Mouse (Mus musculus): Measurements from ENCODE around the gene Me3.
"Not testable (repeated sequence)": the region's sequence is repeated elsewhere in the genome, so short reads cannot be mapped to it uniquely, and the experiment has no call there.

Gene Me3

DNA sequence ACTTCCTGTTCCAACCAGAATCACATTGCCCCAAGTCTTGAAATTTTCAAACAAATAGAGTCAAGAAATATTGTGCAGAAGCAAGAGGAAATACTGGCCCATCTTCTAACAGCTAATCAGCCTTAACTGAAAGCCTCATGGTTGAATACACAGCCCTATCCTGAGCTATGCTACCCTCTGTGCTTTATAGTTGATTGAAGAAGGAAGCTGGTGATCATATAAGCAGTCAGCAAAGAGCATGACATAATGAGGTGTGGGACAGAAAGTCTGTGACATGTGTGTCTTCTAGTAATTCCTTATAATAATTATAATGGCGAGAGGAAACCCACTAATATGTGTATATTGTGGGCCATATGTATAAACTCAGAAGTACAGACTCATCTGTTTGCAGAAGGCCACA is 95.4 kb downstream of the Me3 start:
- DNase-seq (ENCODE audit: inconsistent age in 2 of 2, low spot score in 1 of 2), result no peak

GRCm38 (mm10) chr7:89728393-89728792 is 96.2 kb downstream of the Me3 start:
- DNase-seq (ENCODE audit: inconsistent age in 2 of 2, low spot score in 1 of 2), result peak in 1 of 2 experiments; percentile 33

- no peak for DNase-seq (ENCODE audit: inconsistent age in 2 of 2, low spot score in 1 of 2)
Measured at GRCm38 (mm10) chr7:89730514-89730913, 98.3 kb downstream of the Me3 start.

DNA sequence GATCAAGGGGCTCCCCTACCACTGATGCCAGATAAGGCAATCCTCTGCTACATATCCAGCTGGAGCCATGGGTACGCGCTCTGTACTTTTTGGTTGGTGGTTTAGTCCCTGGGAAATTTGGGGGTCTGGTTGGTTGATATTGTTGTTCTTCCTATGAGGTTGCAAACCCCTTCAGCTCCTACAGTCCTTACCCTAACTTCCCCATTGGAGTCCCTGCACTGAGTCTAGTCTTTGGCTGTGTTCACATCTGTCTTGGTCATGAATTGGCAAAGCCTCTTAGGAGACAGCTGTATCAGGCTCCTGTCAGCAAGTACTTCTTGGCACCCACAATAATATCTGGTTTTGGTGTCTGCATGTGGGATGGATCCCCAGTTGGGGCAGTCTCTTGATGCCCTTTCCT is 98.9 kb downstream of the Me3 start:
- DNase-seq (ENCODE audit: inconsistent age in 2 of 2, low spot score in 1 of 2), result not testable (repeated sequence)

- peak; percentile 31 to 58 for DNase-seq (ENCODE audit: inconsistent age in 2 of 2, low spot score in 1 of 2)
Measured at GRCm38 (mm10) chr7:89748415-89748814, 116.2 kb downstream of the Me3 start.

DNA sequence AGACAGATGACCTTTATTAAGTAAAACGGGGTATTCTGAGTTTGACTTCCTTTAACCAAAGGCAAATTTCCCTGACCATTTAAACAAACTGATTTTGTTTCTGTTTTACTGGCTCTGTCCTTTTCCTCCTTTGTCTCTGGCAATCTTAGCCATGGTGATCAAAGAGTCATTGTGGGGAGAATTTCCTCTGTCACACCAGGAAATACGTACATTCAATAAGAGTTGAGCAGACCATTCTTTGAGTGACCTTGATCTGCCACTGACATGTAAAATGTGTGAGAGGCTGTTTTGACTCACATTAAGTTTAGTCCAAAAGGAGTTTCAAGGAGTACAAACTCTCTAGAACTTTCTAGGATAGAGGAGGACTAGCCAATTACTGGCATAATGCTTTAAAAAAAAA is 117.0 kb downstream of the Me3 start:
- no peak for DNase-seq (ENCODE audit: inconsistent age in 2 of 2, low spot score in 1 of 2)

DNA sequence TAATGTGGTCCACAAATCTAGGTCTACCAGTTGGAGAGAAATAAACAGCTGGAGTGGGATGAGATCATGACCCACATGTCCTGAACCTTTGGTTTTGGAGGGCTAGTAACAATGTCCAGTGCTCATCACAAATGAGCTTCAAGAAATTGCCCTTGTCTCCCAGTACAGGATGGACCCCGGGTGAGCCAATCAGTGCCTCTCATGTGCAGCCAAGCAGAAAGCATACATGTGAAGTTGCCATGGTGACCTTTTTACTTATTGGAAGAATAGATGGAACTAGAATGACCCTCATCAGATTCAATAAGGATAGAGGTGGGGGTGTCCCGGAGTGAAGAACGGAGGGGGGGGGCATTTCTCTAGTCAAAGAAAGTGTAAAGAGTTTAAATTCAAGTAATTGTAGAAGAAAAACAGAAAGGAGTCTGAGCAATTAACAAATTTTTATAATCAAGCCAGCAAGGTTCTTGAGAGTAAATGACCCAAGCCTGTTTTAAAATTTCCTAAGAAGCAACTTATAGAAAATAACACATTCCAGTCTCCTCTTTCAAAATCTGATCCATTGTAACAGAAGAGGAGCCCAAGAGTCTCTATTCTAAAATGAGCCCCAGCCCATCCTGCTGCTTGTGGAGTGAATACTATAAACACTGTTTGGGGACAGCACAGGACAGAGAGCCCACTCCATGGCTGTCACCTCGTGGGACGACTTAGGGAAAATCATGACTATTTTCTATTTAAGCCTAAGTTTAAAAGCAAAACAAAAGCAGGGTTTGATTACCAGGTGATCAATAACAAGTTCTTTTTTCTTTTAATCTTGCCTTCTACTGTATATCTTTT is 134.7 kb downstream of the Me3 start:
- DNase-seq (ENCODE audit: inconsistent age in 2 of 2, low spot score in 1 of 2), result no peak

DNA sequence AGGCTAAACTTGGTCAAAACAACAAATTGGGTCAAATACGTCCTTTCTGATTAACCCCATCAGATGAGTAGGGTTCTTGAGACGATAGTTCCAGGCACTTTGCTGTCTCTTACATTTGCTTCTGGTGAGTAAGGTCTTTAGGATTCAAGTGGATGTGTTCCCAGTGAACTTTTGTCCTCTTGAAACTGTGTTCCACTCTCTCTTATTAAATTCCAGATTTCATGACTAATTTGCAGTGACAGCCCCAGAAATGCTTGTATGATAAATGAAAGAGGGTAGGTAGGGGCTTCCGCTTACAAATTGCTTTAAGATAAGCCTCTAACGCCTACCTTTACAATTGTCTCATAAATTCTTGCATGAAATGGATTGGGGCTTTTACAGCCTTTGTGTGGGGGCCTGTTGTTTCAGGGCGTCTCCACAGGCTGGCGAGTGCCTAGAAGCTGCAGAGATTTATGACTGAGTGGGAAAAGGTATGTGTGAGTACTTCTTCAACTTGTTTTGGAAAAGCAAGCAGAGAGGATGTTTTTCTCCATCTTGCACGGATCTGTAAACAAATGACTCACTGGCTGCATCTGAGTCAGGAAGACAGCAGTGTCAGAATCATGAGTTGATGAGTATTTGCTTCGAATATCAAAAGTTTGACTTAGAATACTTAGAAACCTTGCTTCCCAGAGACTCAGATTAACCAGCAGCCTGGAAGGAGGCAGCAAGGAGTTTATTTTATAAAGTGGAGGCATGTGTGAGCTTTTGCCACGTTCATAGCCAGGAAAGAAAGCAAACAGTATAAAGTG is 137.1 kb downstream of the Me3 start:
- peak in 1 of 2 experiments; percentile 48 for DNase-seq (ENCODE audit: inconsistent age in 2 of 2, low spot score in 1 of 2)

DNA sequence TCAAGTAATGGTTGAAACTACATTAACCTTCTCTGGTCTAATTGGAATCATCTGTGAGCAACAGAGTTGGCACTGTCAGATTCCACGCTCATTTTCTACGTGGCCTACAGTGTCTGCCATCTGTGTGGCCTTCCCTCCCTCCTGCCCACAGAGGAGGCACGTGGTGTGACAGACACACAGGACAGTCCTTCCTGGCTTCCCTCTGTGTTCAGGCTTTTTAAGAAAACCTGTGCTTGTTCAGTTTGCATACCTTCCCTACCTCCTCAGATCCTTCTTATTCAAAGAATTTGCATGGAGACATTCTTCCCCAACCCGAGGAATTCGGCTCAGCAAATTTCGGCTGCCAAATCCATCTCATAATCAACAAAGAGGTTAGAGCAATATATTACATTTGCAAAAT is 137.8 kb downstream of the Me3 start:
- DNase-seq (ENCODE audit: inconsistent age in 2 of 2, low spot score in 1 of 2), result no peak

DNA sequence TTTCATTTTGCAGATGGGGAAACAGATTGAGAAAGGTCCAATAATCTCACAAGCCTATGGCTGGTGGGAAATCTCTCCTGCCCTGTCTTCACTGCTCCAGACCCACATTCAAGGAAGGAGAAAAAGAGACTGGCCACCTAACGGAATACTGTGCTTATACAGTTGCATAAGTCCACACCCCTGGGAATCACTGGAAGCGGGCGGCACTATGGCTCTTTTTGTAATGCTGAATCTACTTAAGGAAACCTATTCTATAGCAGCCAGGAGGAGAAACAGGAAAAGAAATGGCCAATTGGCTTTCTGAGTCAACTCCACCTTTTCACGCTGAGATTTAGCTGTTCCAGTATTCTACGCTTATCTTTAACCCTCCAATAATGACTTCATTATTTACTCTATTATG is 140.7 kb downstream of the Me3 start:
- peak in 1 of 2 experiments; percentile 16 for DNase-seq (ENCODE audit: inconsistent age in 2 of 2, low spot score in 1 of 2)

DNA sequence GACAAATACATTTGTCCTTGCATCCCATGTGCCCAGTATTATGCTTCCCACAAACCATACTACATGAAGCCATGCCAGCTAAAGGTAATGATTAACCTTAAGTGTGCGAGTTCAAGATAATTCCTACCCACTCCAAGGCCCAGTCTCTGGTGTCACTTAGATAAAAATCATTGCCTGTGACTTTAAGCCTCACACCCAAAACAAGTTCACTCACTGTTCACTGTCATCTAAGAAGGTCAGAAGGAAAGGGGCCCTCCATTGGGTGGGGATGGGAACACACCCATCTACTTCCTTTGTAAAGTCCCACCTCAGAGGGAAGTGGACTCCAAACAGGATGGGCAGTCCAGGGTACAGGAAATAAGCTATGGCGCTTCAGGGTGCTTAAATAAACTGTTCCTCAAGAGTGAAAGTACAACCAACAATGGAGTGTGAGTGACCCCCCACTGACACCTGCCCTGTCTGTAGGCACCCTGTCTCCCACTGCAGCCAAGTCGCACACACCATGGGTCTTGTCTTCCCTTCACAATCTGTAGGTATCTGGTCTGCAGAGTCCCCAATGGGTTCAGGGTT is 141.2 kb downstream of the Me3 start:
- DNase-seq (ENCODE audit: inconsistent age in 2 of 2, low spot score in 1 of 2), result peak in 1 of 2 experiments; percentile 46

- DNase-seq (ENCODE audit: inconsistent age in 2 of 2, low spot score in 1 of 2), result no peak
Measured at GRCm38 (mm10) chr7:89773926-89774325, 141.7 kb downstream of the Me3 start.

- peak in 1 of 2 experiments; percentile 7 for DNase-seq (ENCODE audit: inconsistent age in 2 of 2, low spot score in 1 of 2)
Measured at GRCm38 (mm10) chr7:89775848-89776247, 143.7 kb downstream of the Me3 start.

DNA sequence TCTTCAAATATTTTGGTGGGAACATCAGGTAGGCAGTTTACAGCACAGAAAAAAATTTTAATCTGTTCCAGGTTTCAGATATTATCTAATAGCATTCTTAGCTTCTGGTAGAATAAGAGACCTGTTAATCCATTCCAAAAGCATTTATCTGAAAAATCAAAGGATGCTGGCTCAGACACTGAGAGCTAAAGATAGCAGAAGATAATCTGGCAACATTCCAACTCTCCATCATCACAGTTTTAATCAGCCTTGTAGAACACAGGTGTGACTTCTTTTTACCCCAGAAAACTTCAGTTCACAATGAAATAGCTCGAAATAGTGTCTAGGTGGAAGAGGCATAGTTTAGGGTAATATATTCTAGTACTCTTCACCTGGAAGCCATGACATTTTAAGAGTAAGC is 149.2 kb downstream of the Me3 start:
- DNase-seq (ENCODE audit: inconsistent age in 2 of 2, low spot score in 1 of 2), result no peak

- peak; percentile 73 to 88 for DNase-seq (ENCODE audit: inconsistent age in 2 of 2, low spot score in 1 of 2)
Measured at GRCm38 (mm10) chr7:89787735-89788134, 155.5 kb downstream of the Me3 start.

DNA sequence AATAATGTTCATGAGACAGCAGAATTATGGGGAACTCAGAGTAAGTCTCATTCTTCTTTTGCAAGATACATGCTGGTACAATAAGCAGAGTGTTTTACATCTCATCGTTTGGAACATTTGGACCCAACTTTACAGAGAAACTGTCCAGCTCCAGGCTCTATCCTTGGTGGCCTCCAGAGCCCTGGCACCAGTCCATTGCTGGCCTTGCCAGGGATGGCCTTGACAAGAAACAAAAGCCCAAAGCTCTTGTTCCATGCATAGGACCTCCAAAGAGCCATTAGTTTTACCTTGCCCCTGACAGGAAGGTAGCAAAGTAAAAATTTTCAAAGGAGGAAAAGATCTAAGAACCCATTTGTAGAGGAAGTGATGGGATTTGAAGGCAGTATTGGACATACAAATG is 160.4 kb downstream of the Me3 start:
- DNase-seq (ENCODE audit: inconsistent age in 2 of 2, low spot score in 1 of 2), result peak; percentile 65 to 86

- no peak for DNase-seq (ENCODE audit: inconsistent age in 2 of 2, low spot score in 1 of 2)
Measured at GRCm38 (mm10) chr7:89795366-89795765, 163.2 kb downstream of the Me3 start.

DNA sequence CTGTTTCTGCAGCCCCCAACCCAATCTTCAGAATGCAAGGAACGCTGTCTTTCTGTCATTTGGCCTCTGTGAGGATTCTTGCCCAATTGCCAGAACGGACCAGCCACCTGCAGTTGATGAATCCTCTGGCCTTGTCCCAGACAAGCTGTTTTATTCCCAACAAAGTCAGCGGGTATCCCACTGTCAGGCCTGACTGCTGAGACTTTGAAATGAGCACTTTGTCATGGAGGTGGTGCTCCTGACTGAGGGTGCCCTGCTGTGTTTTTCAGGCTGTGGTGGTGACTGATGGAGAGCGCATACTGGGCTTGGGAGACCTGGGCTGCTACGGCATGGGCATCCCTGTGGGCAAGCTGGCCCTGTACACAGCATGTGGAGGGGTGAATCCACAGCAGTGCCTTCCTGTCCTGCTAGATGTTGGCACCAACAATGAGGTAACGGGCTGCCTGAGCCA is 164.2 kb downstream of the Me3 start:
- no peak for DNase-seq (ENCODE audit: inconsistent age in 2 of 2, low spot score in 1 of 2)

- no peak for DNase-seq (ENCODE audit: inconsistent age in 2 of 2, low spot score in 1 of 2)
Measured at GRCm38 (mm10) chr7:89798358-89799020, 166.3 kb downstream of the Me3 start.

DNA sequence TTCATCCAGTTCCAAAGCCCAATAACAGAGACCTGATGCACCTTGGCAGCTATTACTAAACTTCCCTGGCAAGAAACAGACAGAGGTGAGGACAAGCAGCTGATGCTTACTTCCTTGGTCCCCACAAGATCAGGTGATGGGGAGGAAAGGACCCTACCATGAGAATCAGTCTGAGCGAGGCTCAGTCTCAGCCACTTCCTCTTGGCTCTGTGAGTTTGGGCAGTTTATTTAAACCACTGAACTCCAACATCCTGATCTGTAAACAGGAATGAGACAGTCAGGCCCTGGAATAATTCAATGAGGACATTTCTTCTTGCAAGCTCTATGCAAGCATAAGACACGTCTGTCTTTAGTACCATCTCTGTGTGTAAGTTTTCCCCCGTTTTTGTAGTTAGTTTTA is 170.3 kb downstream of the Me3 start:
- no peak for DNase-seq (ENCODE audit: inconsistent age in 2 of 2, low spot score in 1 of 2)

DNA sequence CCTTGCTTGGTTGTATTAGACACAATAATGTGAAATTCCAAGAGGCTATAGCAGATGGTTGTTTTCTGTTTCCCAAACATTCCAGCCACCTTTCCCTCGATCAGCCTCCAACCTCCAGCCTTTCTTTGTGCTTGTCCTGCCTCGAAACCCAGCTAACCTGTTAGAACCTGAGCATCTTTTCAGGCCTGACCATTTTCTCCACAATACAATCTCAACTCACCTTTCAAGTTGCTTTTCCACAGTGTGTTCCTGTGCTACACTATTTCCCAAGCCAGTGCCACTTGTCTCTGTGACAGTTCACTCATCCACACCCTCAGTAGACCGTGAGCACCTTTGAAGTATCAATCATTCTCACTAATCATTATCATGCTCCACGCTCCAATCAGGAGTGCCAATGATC is 171.8 kb downstream of the Me3 start:
- DNase-seq (ENCODE audit: inconsistent age in 2 of 2, low spot score in 1 of 2), result no peak

All from adrenal gland, adult (tissue).